Mouse (Mus musculus): ENCODE measurements at regions not wholly inside any gene's neighbourhood (a gene's known extent, or its start where the extent isn't known, plus 50 kb on each side); places are given as distances from the start of the nearest gene placed in this dataset.

DNA sequence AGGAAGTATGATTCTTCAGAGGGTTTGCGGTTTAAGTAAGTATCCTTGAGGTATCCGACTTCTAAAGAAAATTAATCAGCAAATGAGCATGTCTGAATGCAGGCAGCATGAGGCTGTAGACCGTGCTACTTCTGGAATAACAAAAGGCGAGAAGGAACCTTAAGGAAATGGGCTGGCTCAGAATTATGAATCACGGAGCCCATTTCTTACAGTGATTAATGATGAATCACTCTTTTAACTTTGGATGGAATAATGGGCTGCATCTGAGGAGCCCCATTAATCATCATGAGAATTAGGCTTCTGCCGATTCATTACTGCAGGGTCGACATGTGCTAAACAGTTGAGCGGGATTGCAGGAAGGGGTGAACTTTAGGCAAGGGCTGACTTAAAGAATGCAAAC is 865.1 kb upstream of the Car8 start:
- Histone ChIP-seq H3K27me3 (no peaks in the 10 kb centered on the region), H3K4me1 (replicated peaks) (no peaks in the 10 kb centered on the region; the same call in 1 of the 2 replicates), H3K4me3 (no peak overlapping the region), H3K27ac (replicated peaks) (no peak overlapping the region), H3K9me3 (no peaks in the 10 kb centered on the region), H3K36me3 (no peaks in the 10 kb centered on the region), H3K4me2 (no peak overlapping the region), H3K9ac (no peak overlapping the region)
- 43% methylated on average over 8 of the region's 8 CpGs for WGBS
- peak; percentile 51; the same call in 1 of the 2 replicates for ATAC-seq (ENCODE audit: low FRiP score, low read depth)

DNA sequence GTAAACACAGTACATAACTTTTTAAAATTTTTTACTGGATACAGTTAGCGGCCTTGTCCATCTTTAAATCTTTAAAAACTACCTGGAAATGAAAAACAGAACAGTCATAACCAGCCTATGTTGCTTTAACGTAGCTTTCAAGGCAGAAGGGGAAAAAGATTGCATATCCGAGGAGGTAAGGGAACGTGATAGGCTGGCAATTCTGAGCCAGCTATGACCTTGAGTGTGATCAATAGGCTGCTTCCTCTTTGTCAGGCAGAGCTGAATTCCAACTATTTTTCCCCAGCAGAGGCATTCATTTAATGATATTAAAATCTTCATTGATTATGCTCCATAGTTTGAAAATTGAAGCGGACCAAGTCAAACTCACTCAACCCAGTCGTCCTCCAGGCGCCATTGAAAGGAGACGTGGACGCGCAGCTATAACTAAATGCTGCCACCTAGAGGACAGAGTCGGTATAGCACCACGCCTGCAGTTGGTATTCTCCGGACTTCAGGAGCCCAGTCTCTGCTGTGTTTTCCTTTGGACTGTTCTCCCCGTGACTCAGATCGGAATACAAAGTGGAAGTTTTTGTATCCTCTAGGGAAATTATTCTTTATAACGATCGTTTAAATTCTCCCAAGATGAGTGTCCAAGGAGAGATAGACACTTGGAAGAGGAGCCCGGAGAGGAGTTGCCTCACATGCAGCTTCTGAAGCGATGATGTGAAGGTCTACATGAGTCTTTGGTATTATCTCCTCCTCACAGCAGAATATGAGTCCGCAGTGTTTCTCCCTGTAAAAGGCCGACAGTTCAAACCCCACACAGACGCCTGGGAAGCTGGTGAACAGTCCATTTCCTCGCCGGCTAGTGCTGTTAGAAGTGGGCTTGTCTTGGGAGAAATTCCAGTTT is 858.2 kb upstream of the Car8 start:
- Histone ChIP-seq H3K9me3 (no peaks in the 10 kb centered on the region), H3K4me2 (peak overlapping the region; percentile 44), H3K9ac (no peak overlapping the region), H3K36me3 (no peaks in the 10 kb centered on the region), H3K4me3 (peak overlapping the region; percentile 15), H3K4me1 (replicated peaks) (peaks cover 16% of the 10 kb centered on the region), H3K27ac (replicated peaks) (no peak overlapping the region), H3K27me3 (no peaks in the 10 kb centered on the region)
- WGBS: 27% methylated on average over 24 of the region's 24 CpGs
- peak; percentile 86 for ATAC-seq (ENCODE audit: low FRiP score, low read depth)

GRCm38 (mm10) chr4:9096274-9096673 is 857.4 kb upstream of the Car8 start:
- Histone ChIP-seq H3K9me3 (no peaks in the 10 kb centered on the region), H3K4me3 (no peak overlapping the region), H3K36me3 (no peaks in the 10 kb centered on the region), H3K4me2 (no peak overlapping the region), H3K27me3 (no peaks in the 10 kb centered on the region), H3K4me1 (replicated peaks) (peaks cover 16% of the 10 kb centered on the region), H3K9ac (no peak overlapping the region), H3K27ac (replicated peaks) (no peak overlapping the region)
- WGBS: 72% methylated on average over 2 of the region's 2 CpGs
- no peak; the same call in 1 of the 2 replicates for ATAC-seq (ENCODE audit: low FRiP score, low read depth)

GRCm38 (mm10) chr4:9095646-9096045 is 856.8 kb upstream of the Car8 start:
- H3K4me3 ChIP-seq: no peak overlapping the region
- 58% methylated on average over 7 of the region's 7 CpGs for WGBS
- H3K36me3 ChIP-seq: no peaks in the 10 kb centered on the region
- no peak overlapping the region for H3K4me2 ChIP-seq
- ATAC-seq (ENCODE audit: low FRiP score, low read depth): no peak
- H3K9me3 ChIP-seq: no peaks in the 10 kb centered on the region
- H3K9ac ChIP-seq: no peak overlapping the region
- no peaks in the 10 kb centered on the region for H3K27me3 ChIP-seq
- H3K27ac ChIP-seq (replicated peaks): no peak overlapping the region
- peaks cover 16% of the 10 kb centered on the region for H3K4me1 ChIP-seq (replicated peaks)

DNA sequence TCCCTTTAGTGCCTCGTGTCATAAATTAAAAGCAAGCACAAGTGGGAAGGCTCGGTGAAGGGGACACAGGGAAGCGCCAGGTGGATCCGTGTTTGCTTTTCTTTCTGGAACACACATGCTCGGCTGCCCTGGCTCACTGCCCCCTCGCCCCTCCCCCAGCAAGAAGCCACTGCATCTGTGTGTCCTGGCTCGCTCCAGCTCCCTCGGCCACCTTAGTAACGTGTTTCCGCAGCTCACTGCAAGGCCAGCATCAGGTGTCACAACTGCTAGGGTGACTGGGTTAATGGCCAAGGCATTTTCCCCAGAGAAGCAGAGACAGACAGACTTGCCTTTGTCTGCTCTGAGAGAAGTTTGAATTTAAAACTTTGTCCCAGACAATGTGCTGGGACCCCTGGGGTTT is 855.7 kb upstream of the Car8 start:
- WGBS: 22% methylated on average over 10 of the region's 10 CpGs

DNA sequence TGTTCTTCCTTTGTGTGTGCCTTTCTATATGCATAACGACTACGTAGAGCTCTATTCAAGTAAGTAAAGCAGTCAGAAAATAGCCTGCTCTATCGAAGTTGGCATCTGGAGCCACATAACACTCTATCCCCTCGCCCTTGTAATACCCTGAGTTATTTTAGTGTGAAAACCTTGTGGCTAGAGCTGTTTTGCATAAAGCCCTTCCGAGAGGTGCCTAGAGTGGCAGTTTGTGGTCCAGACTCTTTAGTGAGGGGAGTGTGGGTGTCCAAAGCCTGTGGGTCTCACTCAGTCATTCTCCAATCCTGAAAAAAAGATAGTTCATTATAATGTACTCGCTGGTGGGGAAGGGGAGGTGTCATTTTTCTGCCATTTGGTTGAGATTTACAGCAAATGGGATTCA is 855.2 kb upstream of the Car8 start:
- Histone ChIP-seq H3K27me3 (no peaks in the 10 kb centered on the region), H3K4me1 (replicated peaks) (peaks cover 16% of the 10 kb centered on the region), H3K27ac (replicated peaks) (0 out of 2 replicates have a peak overlapping the region, but pooled peaks have one; percentile 47), H3K9ac (no peak overlapping the region), H3K9me3 (no peaks in the 10 kb centered on the region), H3K36me3 (no peaks in the 10 kb centered on the region), H3K4me3 (no peak overlapping the region), H3K4me2 (no peak overlapping the region)
- 50% methylated on average over 6 of the region's 6 CpGs for WGBS
- no peak for ATAC-seq (ENCODE audit: low FRiP score, low read depth)

More for the DNA sequence above, 855.7 kb upstream of the Car8 start:
- Histone ChIP-seq H3K9ac (no peak overlapping the region), H3K4me1 (replicated peaks) (peaks cover 16% of the 10 kb centered on the region), H3K27me3 (no peaks in the 10 kb centered on the region), H3K36me3 (no peaks in the 10 kb centered on the region), H3K4me2 (peak overlapping the region; percentile 18; the same call in 1 of the 2 replicates), H3K9me3 (no peaks in the 10 kb centered on the region), H3K4me3 (no peak overlapping the region), H3K27ac (replicated peaks) (0 out of 2 replicates have a peak overlapping the region, but pooled peaks have one; percentile 47)
- no peak for ATAC-seq (ENCODE audit: low FRiP score, low read depth)

GRCm38 (mm10) chr4:9083526-9083925 is 844.7 kb upstream of the Car8 start:
- no peak for ATAC-seq (ENCODE audit: low FRiP score, low read depth)
- H3K4me3 ChIP-seq: no peak overlapping the region
- peaks cover 17% of the 10 kb centered on the region for H3K4me1 ChIP-seq (replicated peaks)
- H3K36me3 ChIP-seq: no peaks in the 10 kb centered on the region
- no peaks in the 10 kb centered on the region for H3K9me3 ChIP-seq
- WGBS: 68% methylated on average over 13 of the region's 13 CpGs
- no peak overlapping the region for H3K4me2 ChIP-seq
- no peaks in the 10 kb centered on the region for H3K27me3 ChIP-seq
- H3K9ac ChIP-seq: no peak overlapping the region
- H3K27ac ChIP-seq (replicated peaks): no peak overlapping the region

DNA sequence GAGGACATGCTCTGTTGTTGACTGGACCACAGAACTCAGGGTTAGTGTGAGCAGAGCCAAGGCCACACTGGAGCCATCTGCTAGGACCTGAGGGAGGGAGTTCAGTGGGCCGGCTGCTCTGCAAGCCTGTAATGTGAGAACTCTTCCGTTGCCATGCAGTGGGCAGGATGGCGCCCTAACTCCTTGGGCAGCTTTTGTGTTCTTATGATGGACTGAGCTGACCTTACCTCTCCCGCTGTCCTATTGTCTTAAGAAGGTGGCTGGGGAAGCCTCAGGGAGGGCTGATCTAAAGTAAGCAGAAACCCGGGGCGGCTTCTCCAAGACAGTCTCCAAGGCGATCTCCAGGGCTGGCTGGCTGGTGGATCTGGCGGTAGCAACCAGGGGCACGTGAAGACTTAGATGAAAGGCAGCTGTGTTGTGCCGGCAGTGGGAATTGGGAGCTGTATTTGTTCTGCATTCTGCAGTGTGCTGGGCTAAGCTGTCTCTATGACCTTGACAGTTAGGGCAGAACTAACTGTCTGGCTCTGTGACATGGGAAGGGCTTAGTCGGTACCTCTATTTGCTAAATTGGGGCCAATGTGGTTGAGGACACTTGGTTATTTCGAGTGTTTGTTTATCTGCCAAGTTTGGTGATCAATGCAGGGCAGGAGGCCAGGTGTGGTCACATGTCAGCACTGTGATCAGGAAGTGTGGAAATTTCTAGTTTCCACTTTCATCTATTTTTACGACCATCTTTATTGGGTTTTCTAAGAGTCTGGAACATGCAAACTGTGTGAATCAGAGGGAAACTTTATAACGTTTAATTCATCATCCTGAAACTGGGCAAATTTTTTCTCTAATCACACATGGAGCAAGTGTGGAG is 843.1 kb upstream of the Car8 start:
- Histone ChIP-seq H3K4me3 (no peak overlapping the region), H3K4me2 (no peak overlapping the region), H3K4me1 (replicated peaks) (peaks cover 17% of the 10 kb centered on the region), H3K27me3 (no peaks in the 10 kb centered on the region), H3K27ac (replicated peaks) (peak overlapping the region; percentile 52), H3K9me3 (no peaks in the 10 kb centered on the region), H3K9ac (no peak overlapping the region), H3K36me3 (no peaks in the 10 kb centered on the region)
- ATAC-seq (ENCODE audit: low FRiP score, low read depth): peak; percentile 90
- 29% methylated on average over 14 of the region's 14 CpGs for WGBS

DNA sequence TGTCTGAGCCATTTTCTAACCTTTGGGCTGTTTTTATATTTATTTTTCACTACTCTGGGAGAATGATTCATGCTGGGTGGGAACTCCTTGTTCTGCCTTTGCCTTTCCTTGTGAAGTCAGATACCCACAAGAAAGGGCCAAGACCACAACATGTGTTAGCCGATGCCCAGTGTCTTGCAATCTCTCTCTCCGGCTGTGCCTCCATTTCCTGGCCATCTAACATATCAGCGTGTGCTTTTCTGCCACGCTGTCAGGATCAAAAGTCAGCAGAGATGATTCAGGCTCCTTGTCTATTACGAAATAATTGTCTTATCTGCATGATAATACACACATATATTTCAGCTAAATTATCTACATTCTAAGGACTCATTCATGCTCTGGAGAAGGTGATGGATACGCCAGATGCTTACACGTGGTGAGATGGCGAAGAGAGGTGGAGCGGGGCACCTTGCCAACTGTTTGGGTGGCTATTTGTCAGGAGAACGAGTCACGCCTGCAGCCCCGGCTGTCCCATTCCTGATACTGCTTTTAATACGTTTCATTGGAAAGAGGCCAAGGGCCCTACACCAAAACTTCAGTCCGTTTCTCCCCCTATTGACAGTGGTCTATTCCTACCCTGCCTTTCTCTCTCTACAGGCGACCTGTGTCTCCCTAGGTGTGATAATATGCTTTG is 842.1 kb upstream of the Car8 start:
- Histone ChIP-seq H3K36me3 (no peaks in the 10 kb centered on the region), H3K27ac (replicated peaks) (peak overlapping the region; percentile 52; the same call in 1 of the 2 replicates), H3K4me1 (replicated peaks) (peaks cover 17% of the 10 kb centered on the region), H3K4me2 (no peak overlapping the region), H3K4me3 (no peak overlapping the region), H3K9ac (no peak overlapping the region), H3K27me3 (no peaks in the 10 kb centered on the region), H3K9me3 (no peaks in the 10 kb centered on the region)
- ATAC-seq (ENCODE audit: low FRiP score, low read depth): no peak
- WGBS: 53% methylated on average over 15 of the region's 15 CpGs

- H3K36me3 ChIP-seq: no peaks in the 10 kb centered on the region
- no peak overlapping the region for H3K4me3 ChIP-seq
- WGBS: 40% methylated on average over 4 of the region's 4 CpGs
- no peaks in the 10 kb centered on the region for H3K9me3 ChIP-seq
- no peak overlapping the region for H3K27ac ChIP-seq (replicated peaks)
- no peak overlapping the region for H3K4me2 ChIP-seq
- H3K4me1 ChIP-seq (replicated peaks): peaks cover 17% of the 10 kb centered on the region
- no peaks in the 10 kb centered on the region for H3K27me3 ChIP-seq
- ATAC-seq (ENCODE audit: low FRiP score, low read depth): peak; percentile 39; the same call in 1 of the 2 replicates
- no peak overlapping the region for H3K9ac ChIP-seq
These were observed 841.0 kb upstream of the Car8 start for GRCm38 (mm10) chr4:9079828-9080245.

DNA sequence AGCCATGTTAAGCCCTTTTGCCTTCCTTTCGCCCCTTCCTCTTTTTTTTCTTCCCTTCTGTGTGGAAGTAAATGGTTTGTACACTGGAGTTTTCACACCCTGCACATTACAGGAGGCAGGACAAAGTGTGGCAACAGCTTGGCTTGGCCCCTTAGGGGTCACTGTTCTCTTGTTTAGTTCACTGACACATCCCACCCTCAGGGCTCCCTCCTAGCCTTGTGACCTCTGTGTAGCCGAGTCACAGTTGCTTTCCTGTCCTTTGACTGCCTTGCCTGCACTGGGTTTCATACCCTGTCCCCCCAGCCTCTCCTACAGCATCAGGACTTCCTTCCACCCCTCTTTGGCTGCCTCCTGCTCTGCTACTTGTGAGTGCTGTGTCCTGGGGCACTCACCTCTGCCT is 835.6 kb upstream of the Car8 start:
- Histone ChIP-seq H3K27ac (replicated peaks) (no peak overlapping the region), H3K4me3 (no peak overlapping the region), H3K27me3 (no peaks in the 10 kb centered on the region), H3K4me2 (no peak overlapping the region), H3K9ac (no peak overlapping the region), H3K36me3 (no peaks in the 10 kb centered on the region), H3K4me1 (replicated peaks) (no peaks in the 10 kb centered on the region), H3K9me3 (no peaks in the 10 kb centered on the region)
- no peak for ATAC-seq (ENCODE audit: low FRiP score, low read depth)
- WGBS: 36% methylated on average over 2 of the region's 2 CpGs

Data from hindbrain, embryonic 15.5 days (tissue).